Mouse (Mus musculus) kidney, embryonic 14.5 days (tissue): ENCODE measurements around the gene Bscl2. TPM values are rescaled to one million over a fixed set of nuclear protein-coding genes. Genes with fewer than 3 reads are reported as not detected.
A peak's percentile ranks its signal among the peaks of the same experiment; 100 is the strongest.

Experiments
- ATAC-seq: fragments of 200-750 bp; cut with Nextera tagmentation; 2 replicates; pipeline ENCODE4 v1.8.0; 2017; ENCODE audit warnings: moderate number of reproducible peaks, mild to moderate bottlenecking, moderate TSS enrichment, moderate library complexity; ENCODE audit not compliant: low FRiP score, low TSS enrichment
- H3K27ac ChIP-seq: fragments of 300-500 bp; sonication (generic); 2 replicates; pipeline ENCODE4 v1.5.1; 2014; ENCODE audit warnings: low read depth, mild to moderate bottlenecking, low read length, moderate library complexity, mixed read lengths
- H3K27me3 ChIP-seq: fragments of 300-500 bp; sonication (generic); 2 replicates; pipeline ENCODE4 v1.6.1; 2014; ENCODE audit warnings: mild to moderate bottlenecking, low read length; ENCODE audit not compliant: control insufficient read depth, insufficient read depth
- H3K36me3 ChIP-seq: fragments of 300-500 bp; sonication (generic); 2 replicates; pipeline ENCODE4 v1.6.1; 2014; ENCODE audit warnings: low read length, mixed read lengths; ENCODE audit not compliant: control insufficient read depth, insufficient read depth
- H3K4me1 ChIP-seq: fragments of 300-500 bp; sonication (generic); 2 replicates; pipeline ENCODE4 v1.6.1; 2014; ENCODE audit warnings: low read length, mixed read lengths; ENCODE audit not compliant: control insufficient read depth, insufficient read depth
- H3K4me2 ChIP-seq: fragments of 300-500 bp; sonication (generic); replicated peaks from 2 replicates; pipeline ENCODE4 v1.6.1; 2014; ENCODE audit warnings: low read depth, mild to moderate bottlenecking, low read length
- H3K4me3 ChIP-seq: fragments of 300-500 bp; sonication (generic); 2 replicates; pipeline ENCODE4 v1.5.1; 2014; ENCODE audit warnings: mild to moderate bottlenecking, low read length
- H3K9ac ChIP-seq: fragments of 300-500 bp; sonication (generic); 2 replicates; pipeline ENCODE4 v1.6.1; 2014; ENCODE audit warnings: low read depth, mild to moderate bottlenecking, low read length, moderate library complexity
- H3K9me3 ChIP-seq: fragments of 300-500 bp; sonication (generic); 2 replicates; pipeline ENCODE4 v1.6.1; 2016; ENCODE audit warnings: low read length; ENCODE audit not compliant: control insufficient read depth
- WGBS: fragments of 180-500 bp; shearing (Covaris S2); extraction: QIAGEN DNeasy Blood & Tissue Kit; methylation state at CpG from one replicate; pipeline ENCODE4 v1.1.7; 2014; 5-methylcytosine and 5-hydroxymethylcytosine counted together
- polyA plus RNA-seq: library from polyadenylated mRNA; unstranded; fragments of >200 nt; fragmentation: Nextera tagmentation; extraction: Ambion mirVana; gene quantifications from 2 replicates; pipeline ENCODE4 v1.2.1, GENCODE M21; 2014

Gene Bscl2
- polyA plus RNA-seq, 1 experiment from 2014 or later, result 42.2 TPM

- peaks cover 40% of the 10 kb centered on the region for H3K36me3 ChIP-seq
- WGBS, result 65% methylated on average over 10 of the region's 10 CpGs
- H3K9ac ChIP-seq, result peak overlapping the region; percentile 96
- no peak for ATAC-seq
- H3K4me3 ChIP-seq, result peak overlapping the region; percentile 94
- H3K4me1 ChIP-seq, result peaks cover 5% of the 10 kb centered on the region
- peak overlapping the region; percentile 85 for H3K4me2 ChIP-seq
- no peaks in the 10 kb centered on the region for H3K27me3 ChIP-seq
- H3K9me3 ChIP-seq, result no peaks in the 10 kb centered on the region
- H3K27ac ChIP-seq, result no peak overlapping the region
Measured at GRCm38 (mm10) chr19:8872266-8872840, 35.1 kb downstream of the Bscl2 start.

- Histone ChIP-seq H3K27ac (no peak overlapping the region), H3K9me3 (no peaks in the 10 kb centered on the region), H3K36me3 (peaks cover 40% of the 10 kb centered on the region), H3K9ac (no peak overlapping the region), H3K4me2 (no peak overlapping the region), H3K4me3 (no peak overlapping the region), H3K4me1 (peaks cover 5% of the 10 kb centered on the region), H3K27me3 (no peaks in the 10 kb centered on the region)
- ATAC-seq, result no peak
- WGBS, result 94% methylated on average over 7 of the region's 7 CpGs
Measured at GRCm38 (mm10) chr19:8875031-8875430, 37.8 kb downstream of the Bscl2 start.

- H3K9ac ChIP-seq, result peak within 1 kb of the TSS; percentile 85
- under 1% methylated on average over 42 of the region's 42 CpGs for WGBS
- no peaks in the 10 kb centered on the region for H3K9me3 ChIP-seq
- H3K27me3 ChIP-seq, result no peaks in the 10 kb centered on the region
- H3K36me3 ChIP-seq, result peaks cover 15% of the 10 kb centered on the region
- H3K4me1 ChIP-seq, result no peaks in the 10 kb centered on the region
- peak within 1 kb of the TSS; percentile 89 for H3K27ac ChIP-seq
- peak; percentile 97 for ATAC-seq
- H3K4me2 ChIP-seq, result peak within 1 kb of the TSS; percentile 76
- H3K4me3 ChIP-seq, result peak within 1 kb of the TSS; percentile 76
Measured at GRCm38 (mm10) chr19:8880311-8881033, 43.2 kb downstream of the Bscl2 start, which contains the start of gene Uqcc3. TSS of gene Uqcc3 (minus strand) at chr19:8880923.

- Histone ChIP-seq H3K27ac (no peak overlapping the region), H3K36me3 (peaks cover 9% of the 10 kb centered on the region; the same call in 1 of the 2 replicates), H3K4me1 (no peaks in the 10 kb centered on the region), H3K4me2 (peak overlapping the region; percentile 76), H3K27me3 (no peaks in the 10 kb centered on the region), H3K4me3 (peak overlapping the region; percentile 76), H3K9ac (peak overlapping the region; percentile 85), H3K9me3 (no peaks in the 10 kb centered on the region)
- WGBS, result 18% methylated on average over 3 of the region's 3 CpGs
- no peak; the same call in 1 of the 2 replicates for ATAC-seq
Measured at GRCm38 (mm10) chr19:8881034-8881392, 43.7 kb downstream of the Bscl2 start.

GRCm38 (mm10) chr19:8883616-8884015 lies 46.3 kb downstream of the Bscl2 start, which contains the start of the genes Lbhd1 and Gm49403:
TSS of gene Lbhd1 (plus strand) at chr19:8883732.
TSS of gene Gm49403 (plus strand) at chr19:8883930.
- Histone ChIP-seq H3K36me3 (no peaks in the 10 kb centered on the region), H3K4me1 (peaks cover 10% of the 10 kb centered on the region; the same call in 1 of the 2 replicates), H3K4me3 (no peak within 1 kb of the TSS), H3K4me2 (no peak within 1 kb of the TSS), H3K9ac (no peak within 1 kb of the TSS), H3K27me3 (no peaks in the 10 kb centered on the region), H3K27ac (no peak within 1 kb of the TSS), H3K9me3 (no peaks in the 10 kb centered on the region)
- WGBS, result 84% methylated on average over 3 of the region's 3 CpGs
- ATAC-seq, result no peak

- Histone ChIP-seq H3K27ac (peak overlapping the region; percentile 87; the same call in 1 of the 2 replicates), H3K9me3 (no peaks in the 10 kb centered on the region), H3K4me3 (peak overlapping the region; percentile 56), H3K27me3 (no peaks in the 10 kb centered on the region), H3K4me2 (peak overlapping the region; percentile 66), H3K4me1 (peaks cover 10% of the 10 kb centered on the region; the same call in 1 of the 2 replicates), H3K36me3 (peaks cover 13% of the 10 kb centered on the region; the same call in 1 of the 2 replicates), H3K9ac (peak overlapping the region; percentile 86; the same call in 1 of the 2 replicates)
- WGBS, result 68% methylated on average over 1 of the region's 1 CpGs
- no peak for ATAC-seq
Measured at GRCm38 (mm10) chr19:8886916-8887584, 49.8 kb downstream of the Bscl2 start.

- peak overlapping the region; percentile 56 for H3K4me3 ChIP-seq
- H3K9me3 ChIP-seq, result no peaks in the 10 kb centered on the region
- WGBS, result 14% methylated on average over 19 of the region's 19 CpGs
- peaks cover 10% of the 10 kb centered on the region; the same call in 1 of the 2 replicates for H3K4me1 ChIP-seq
- no peak for ATAC-seq
- H3K36me3 ChIP-seq, result peaks cover 13% of the 10 kb centered on the region; the same call in 1 of the 2 replicates
- peak overlapping the region; percentile 86 for H3K9ac ChIP-seq
- no peaks in the 10 kb centered on the region for H3K27me3 ChIP-seq
- peak overlapping the region; percentile 66 for H3K4me2 ChIP-seq
- peak overlapping the region; percentile 87 for H3K27ac ChIP-seq
Measured at GRCm38 (mm10) chr19:8887585-8888463, 50.6 kb downstream of the Bscl2 start.
